Mouse (Mus musculus): ENCODE results near the gene Primpol.

GRCm38 (mm10) chr8:46641272-46641671 is 24.3 kb upstream of the Primpol start:
- TF ChIP-seq CTCF (IDR thresholded peaks at IDR 0.05; ENCODE audit: low read depth) (no peak), EP300 (IDR thresholded peaks at IDR 0.05; ENCODE audit: low read depth) (no peak)
